Mouse (Mus musculus): Measurements from ENCODE around the gene Bach1.

GRCm38 (mm10) chr16:87724826-87725225 lies 26.1 kb downstream of the Bach1 start:
- no peak for TF ChIP-seq CTCF (IDR thresholded peaks at IDR 0.05; ENCODE audit: low read depth)
- TF ChIP-seq EP300 (IDR thresholded peaks at IDR 0.05; ENCODE audit: low read depth) = no peak
